Mouse (Mus musculus) B cell, adult (primary cell): Measurements from ENCODE around the gene Dnajc30. TPM values are rescaled to one million over a fixed set of nuclear protein-coding genes. Genes with fewer than 3 reads are reported as not detected.

Experiments used
- total RNA-seq: library from RNA; stranded (reverse); gene quantifications from 4 replicates; pipeline ENCODE4 v1.2.4, GENCODE M21; 2023; ENCODE audit not compliant: inconsistent age

The Dnajc30 gene
- 20.1 to 21.2 TPM (median 20.9 TPM) in 4 replicates for total RNA-seq

GRCm38 (mm10) chr5:135063629-135064381 lies at the start of gene Dnajc30:
Gene Dnajc30, plus strand, starts transcription at chr5:135064202.

GRCm38 (mm10) chr5:135023344-135024173 lies 40.4 kb upstream of the Dnajc30 start, which contains the start of gene Stx1a:
Gene Stx1a, plus strand, starts transcription at chr5:135023482.

GRCm38 (mm10) chr5:135064909-135065446 lies 976 bp downstream of the Dnajc30 start, which contains the start of gene Bud23:
Gene Bud23, minus strand, starts transcription at chr5:135064959.

GRCm38 (mm10) chr5:135077564-135078481 lies 13.8 kb downstream of the Dnajc30 start, which contains the start of gene Vps37d:
Gene Vps37d, minus strand, starts transcription at chr5:135078266.

GRCm38 (mm10) chr5:135089653-135090052 lies 25.7 kb downstream of the Dnajc30 start, which contains the start of gene Mlxipl:
Gene Mlxipl, plus strand, starts transcription at chr5:135089890.

Other genes with a start within 250 kb of the Dnajc30 start
- not detected in 4 replicates for gene Tmem270, start 157.5 kb upstream of the Dnajc30 start, total RNA-seq
- gene Cldn13, start 148.7 kb upstream of the Dnajc30 start, total RNA-seq = not detected in 4 replicates
- gene Mettl27, start 131.8 kb upstream of the Dnajc30 start, total RNA-seq = 2.3 to 3.3 TPM (median 3.0 TPM) in 4 replicates
- gene Cldn4, start 117.3 kb upstream of the Dnajc30 start, total RNA-seq = not detected in 4 replicates
- not detected in 4 replicates for gene Cldn3, start 78.0 kb upstream of the Dnajc30 start, total RNA-seq
- 33.6 to 38.3 TPM (median 37.2 TPM) in 4 replicates for gene Abhd11, start 55.0 kb upstream of the Dnajc30 start, total RNA-seq
- 1.7 to 3.0 TPM (median 2.3 TPM) in 4 replicates for gene Stx1a, start 40.7 kb upstream of the Dnajc30 start, total RNA-seq
- gene Bud23, start 757 bp downstream of the Dnajc30 start, total RNA-seq = 104 to 126 TPM (median 115 TPM) in 4 replicates
- gene Vps37d, start 14.1 kb downstream of the Dnajc30 start, total RNA-seq = 0.33 to 0.71 TPM (median 0.66 TPM) in 3 of 4 replicates, not detected in the other
- not detected in 4 replicates for gene Mlxipl, start 25.7 kb downstream of the Dnajc30 start, total RNA-seq
- 15.9 to 23.0 TPM (median 17.9 TPM) in 4 replicates for gene Tbl2, start 85.5 kb downstream of the Dnajc30 start, total RNA-seq
- 75.5 to 78.3 TPM (median 76.9 TPM) in 4 replicates for gene Bcl7b, start 104.1 kb downstream of the Dnajc30 start, total RNA-seq
- gene Baz1b, start 123.1 kb downstream of the Dnajc30 start, total RNA-seq = 104 to 111 TPM (median 109 TPM) in 4 replicates
- gene Fzd9, start 187.0 kb downstream of the Dnajc30 start, total RNA-seq = 0.29 to 0.66 TPM (median 0.61 TPM) in 3 of 4 replicates, not detected in the other